Comparison of ENCODE assay signal across 9 mouse cellular contexts in genomic region chr3:68608848-68609497, GRCm38 (mm10).
DNase-seq lines count a peak whose midpoint lies in the region; ATAC-seq and TF ChIP-seq lines count a peak whose summit lies in the region.
"Had no signal": no experiment of that assay in that cellular context is flagged by ENCODE, and none has a peak within 500 bp of the region (broad histone marks: within the 10 kb centered on the region; RNA-seq: fewer than 3 reads in every experiment).

No protein-coding gene starts in this region.

- TF ChIP-seq RAD21 in CH12.LX (IDR thresholded peaks at IDR 0.05; ENCODE audit: low read depth, low read length) = no peak

- no peak for TF ChIP-seq POLR2A in CH12.LX (IDR thresholded peaks at IDR 0.05; ENCODE audit: low read depth, low read length)
- no peak for TF ChIP-seq POLR2A in cortical plate, adult 2 months (IDR thresholded peaks at IDR 0.05; ENCODE audit: extremely low read depth, insufficient read depth, low read length)

- WGBS in forebrain, embryonic 13.5 days = 81% methylated on average over 19 of the region's 19 CpGs
- WGBS in forebrain, embryonic 10.5 days = 91% methylated on average over 19 of the region's 19 CpGs

- no peaks in the 10 kb centered on the region for H3K36me3 ChIP-seq in forebrain, embryonic 13.5 days (ENCODE audit: poor library complexity, severe bottlenecking)
- peaks cover 4% of the 10 kb centered on the region for H3K36me3 ChIP-seq in forebrain, embryonic 10.5 days (replicated peaks)
- no peaks in the 10 kb centered on the region for H3K36me3 ChIP-seq in CH12.LX (replicated peaks in 1 of 2; ENCODE audit: control insufficient read depth in 1 of 2, insufficient read depth in 1 of 2, low read length in 1 of 2)

- H3K4me1 ChIP-seq in forebrain, embryonic 13.5 days = peaks cover 22% of the 10 kb centered on the region
- H3K4me1 ChIP-seq in forebrain, embryonic 10.5 days = peaks cover 11% of the 10 kb centered on the region
- H3K4me1 ChIP-seq in CH12.LX (ENCODE audit: control insufficient read depth in 1 of 2, insufficient read depth in 2 of 2) = no peaks in the 10 kb centered on the region; a peak in 1 of 4 replicates
- H3K4me1 ChIP-seq in cortical plate, adult 2 months (ENCODE audit: control insufficient read depth, insufficient read depth, low read length) = peaks cover 15% of the 10 kb centered on the region

- no peak overlapping the region for H3K4me3 ChIP-seq in forebrain, embryonic 13.5 days
- H3K4me3 ChIP-seq in forebrain, embryonic 10.5 days = no peak overlapping the region
- peak overlapping the region in 1 of 3 experiments; percentile 11 for H3K4me3 ChIP-seq in CH12.LX (replicated peaks in 1 of 3; ENCODE audit: low read depth in 2 of 3, low read length in 2 of 3, poor library complexity in 1 of 3)
- H3K4me3 ChIP-seq in cortical plate, adult 2 months (ENCODE audit: insufficient read depth, low read length) = no peak overlapping the region
- no peak overlapping the region for H3K4me3 ChIP-seq in left cerebral cortex, adult 2 months

- dilution Hi-C loops in CH12.LX (cut with MboI; ENCODE audit: extremely low pct_ligation_motif_present, extremely low pct_unique_long_range_greater_than_20kb, low sequenced_read_pairs) = no loop called here

- H3K27me3 ChIP-seq in forebrain, embryonic 13.5 days = no peaks in the 10 kb centered on the region
- no peaks in the 10 kb centered on the region for H3K27me3 ChIP-seq in forebrain, embryonic 10.5 days (ENCODE audit: poor library complexity, severe bottlenecking)
- no peaks in the 10 kb centered on the region for H3K27me3 ChIP-seq in CH12.LX (replicated peaks)

- H3K27ac ChIP-seq in forebrain, embryonic 13.5 days = no peak overlapping the region
- no peak overlapping the region for H3K27ac ChIP-seq in forebrain, embryonic 10.5 days
- H3K27ac ChIP-seq in CH12.LX (ENCODE audit: insufficient read depth, low read depth) = no peak overlapping the region
- H3K27ac ChIP-seq in cortical plate, adult 2 months (ENCODE audit: insufficient read depth, low read length) = peak overlapping the region; percentile 14; the same call in 1 of the 2 replicates
- peak overlapping the region; percentile 83 for H3K27ac ChIP-seq in left cerebral cortex, adult 2 months
- H3K27ac ChIP-seq: liver, embryonic 14.5 days had no signal

- no peak overlapping the region for H3K4me2 ChIP-seq in forebrain, embryonic 13.5 days
- H3K4me2 ChIP-seq in CH12.LX (ENCODE audit: insufficient read depth, low read depth, poor library complexity, severe bottlenecking) = peak overlapping the region; percentile 41

- TF ChIP-seq EP300 in CH12.LX (IDR thresholded peaks at IDR 0.05; ENCODE audit: low read length) = no peak

- no peak for DNase-seq in forebrain, embryonic 10.5 days (ENCODE audit: extremely low spot score, low spot score)
- DNase-seq in CH12.LX (ENCODE audit: extremely low read depth) = peak; percentile 12
- peak; percentile 84 to 88 for DNase-seq in left cerebral cortex, adult 2 months (ENCODE audit: extremely low spot score in 1 of 2, low spot score in 2 of 2)
- no peak for DNase-seq in kidney, postnatal 25 days
- DNase-seq in lung, adult 18-20 months = no peak

- TF ChIP-seq CTCF in CH12.LX (conservative IDR thresholded peaks at IDR 0.05 in 1 of 2, IDR thresholded peaks at IDR 0.05 in 1 of 2; ENCODE audit: low read depth in 2 of 2, low read length in 2 of 2) = no peak
- TF ChIP-seq CTCF in cortical plate, adult 2 months (IDR thresholded peaks at IDR 0.05; ENCODE audit: extremely low read depth, insufficient read depth, low read length) = no peak
- TF ChIP-seq CTCF in left cerebral cortex, adult 2 months (IDR thresholded peaks at IDR 0.05) = no peak

- peak; percentile 31; the same call in 1 of the 2 replicates for ATAC-seq in forebrain, embryonic 13.5 days
- ATAC-seq in erythroblast, adult 5-6 weeks (replicated peaks; ENCODE audit: low FRiP score, poor library complexity, severe bottlenecking) = no peak

- H3K9me3 ChIP-seq in forebrain, embryonic 13.5 days (replicated peaks) = no peaks in the 10 kb centered on the region
- H3K9me3 ChIP-seq in forebrain, embryonic 10.5 days = no peaks in the 10 kb centered on the region
- no peaks in the 10 kb centered on the region for H3K9me3 ChIP-seq in CH12.LX (replicated peaks; ENCODE audit: low read length)

- H3K79me2 ChIP-seq in CH12.LX (replicated peaks; ENCODE audit: control insufficient read depth, extremely low read depth, insufficient read depth, poor library complexity, severe bottlenecking) = no peaks in the 10 kb centered on the region

- intact Hi-C loops in left cerebral cortex, adult 2 months (cut with DNase I) = loop anchor here (1.0 to 5.0 kb wide), 4 partner anchors 32 to 552 kb away; no protein-coding TSS in a partner anchor

- in situ Hi-C loops in CH12.LX (cut with MboI; ENCODE audit: low pct_ligation_motif_present, low pct_unique_long_range_greater_than_20kb, low sequenced_read_pairs) = no loop called here

- no peak overlapping the region for H3K9ac ChIP-seq in forebrain, embryonic 13.5 days
- H3K9ac ChIP-seq in CH12.LX (ENCODE audit: insufficient read depth, low read depth) = no peak overlapping the region
- H3K9ac ChIP-seq: liver, embryonic 14.5 days had no signal

TF ChIP-seq in CH12.LX, 34 proteins besides CTCF, POLR2A, EP300 and RAD21:
- TF ChIP-seq TBP (conservative IDR thresholded peaks at IDR 0.05; ENCODE audit: low read depth, low read length) (no peak), TCF12 (IDR thresholded peaks at IDR 0.05; ENCODE audit: low read depth, low read length) (no peak), SIN3A (IDR thresholded peaks at IDR 0.05; ENCODE audit: low read length) (no peak), ETS1 (conservative IDR thresholded peaks at IDR 0.05; ENCODE audit: low read depth, low read length) (no peak; the same call in 1 of the 2 replicates), MXI1 (IDR thresholded peaks at IDR 0.05; ENCODE audit: low read depth, low read length) (no peak), NELFE (IDR thresholded peaks at IDR 0.05; ENCODE audit: low read depth, low read length) (no peak), IRF4 (IDR thresholded peaks at IDR 0.05; ENCODE audit: low read depth, low read length) (no peak), UBTF (IDR thresholded peaks at IDR 0.05; ENCODE audit: low read depth, low read length) (no peak), NRF1 (IDR thresholded peaks at IDR 0.05; ENCODE audit: low read depth, low read length) (peak; percentile 81), MYC (IDR thresholded peaks at IDR 0.05; ENCODE audit: low read depth, low read length) (peak; percentile 83), ZNF384 (IDR thresholded peaks at IDR 0.05; ENCODE audit: low read depth, low read length) (no peak), MAZ (IDR thresholded peaks at IDR 0.05; ENCODE audit: low read depth, low read length) (no peak), SMC3 (IDR thresholded peaks at IDR 0.05; ENCODE audit: low read depth, low read length) (no peak), POLR2AphosphoS2 (IDR thresholded peaks at IDR 0.05; ENCODE audit: low read depth, low read length) (no peak), MEF2A (IDR thresholded peaks at IDR 0.05; ENCODE audit: borderline replicate concordance, low read depth, low read length) (no peak), PAX5 (IDR thresholded peaks at IDR 0.05; ENCODE audit: low read length) (no peak), KAT2A (IDR thresholded peaks at IDR 0.05; ENCODE audit: insufficient replicate concordance, low read length) (no peak), RCOR1 (conservative IDR thresholded peaks at IDR 0.05; ENCODE audit: low read depth, low read length) (no peak), HCFC1 (IDR thresholded peaks at IDR 0.05; ENCODE audit: low read depth, low read length) (no peak), ELF1 (IDR thresholded peaks at IDR 0.05; ENCODE audit: low read depth, low read length) (no peak; the same call in 1 of the 2 replicates), MAFK (IDR thresholded peaks at IDR 0.05; ENCODE audit: insufficient replicate concordance, low read length) (no peak), ZMIZ1 (IDR thresholded peaks at IDR 0.05; ENCODE audit: low read depth, low read length) (no peak), CHD2 (IDR thresholded peaks at IDR 0.05; ENCODE audit: low read length) (no peak), ZKSCAN1 (IDR thresholded peaks at IDR 0.05; ENCODE audit: borderline replicate concordance, low read depth, low read length) (no peak), CHD1 (IDR thresholded peaks at IDR 0.05; ENCODE audit: low read depth, low read length) (no peak), BHLHE40 (IDR thresholded peaks at IDR 0.05; ENCODE audit: low read depth, low read length) (peak; percentile 69), MAX (IDR thresholded peaks at IDR 0.05; ENCODE audit: low read length) (peak; percentile 76)

Comparison
In these comparisons a context has a peak if more than half of its experiments do, and no peak if none do; other contexts are left out.
1. H3K27ac ChIP-seq: peak in cortical plate, adult 2 months (single experiment) and left cerebral cortex, adult 2 months (single experiment); none in forebrain, embryonic 13.5 days (single experiment), forebrain, embryonic 10.5 days (single experiment) and CH12.LX (single experiment).
2. DNase-seq: peak in CH12.LX (single experiment) and left cerebral cortex, adult 2 months (2 of 2); none in forebrain, embryonic 10.5 days (single experiment), kidney, postnatal 25 days (0 of 2) and lung, adult 18-20 months (0 of 2).